Mouse (Mus musculus) hindlimb bud, embryonic 11.5 days (tissue): Measurements from ENCODE around the gene Erc1.
"Not testable (repeated sequence)": the region's sequence is repeated elsewhere in the genome, so short reads cannot be mapped to it uniquely, and the experiment has no call there.

Experiments
- DNase-seq: peaks from one replicate; pipeline ENCODE4 v3.0.0-alpha.2; 2012; ENCODE audit warnings: low read depth, low spot score; ENCODE audit errors: extremely low spot score

The Erc1 gene

DNA sequence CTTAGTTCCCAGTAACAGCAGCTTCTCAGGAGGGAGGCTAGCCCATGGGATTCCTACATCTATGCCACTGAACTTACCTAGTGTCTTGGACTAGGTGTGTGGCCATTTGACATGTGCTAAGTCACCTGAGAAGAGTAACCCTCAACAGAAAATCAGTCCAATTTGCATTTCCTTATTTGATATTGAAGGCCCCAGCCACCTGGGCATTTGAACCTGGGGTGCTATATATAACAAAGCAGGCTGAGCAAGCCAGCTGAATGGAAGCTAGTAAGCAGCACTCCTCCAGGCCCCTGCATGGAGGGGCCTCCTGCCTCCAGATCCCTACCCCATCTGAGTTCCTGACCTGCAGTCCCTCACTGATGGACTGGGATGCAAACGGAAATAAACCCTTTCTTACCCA is 135.5 kb downstream of the Erc1 start:
- no peak for DNase-seq

GRCm38 (mm10) chr6:119711649-119712305 is 136.2 kb downstream of the Erc1 start:
- DNase-seq = no peak

DNA sequence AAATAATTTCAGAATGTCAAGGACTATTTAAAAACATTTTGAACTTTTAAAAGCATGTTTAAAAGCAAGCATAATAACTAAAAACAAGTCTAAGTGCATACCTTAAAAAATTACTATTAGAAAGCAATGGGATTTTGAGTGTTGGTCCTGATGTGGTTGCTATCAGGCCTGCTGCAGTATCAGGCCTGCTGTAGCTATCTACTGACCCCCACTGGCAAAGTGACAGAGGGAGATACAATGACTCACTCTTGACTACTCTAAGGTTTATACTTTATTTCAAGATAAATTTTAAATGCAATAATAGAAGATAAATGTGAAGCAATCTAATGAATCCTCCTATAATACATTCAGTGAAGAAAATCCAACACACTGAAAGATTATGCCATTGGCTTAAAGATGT is 138.4 kb downstream of the Erc1 start:
- DNase-seq = no peak

GRCm38 (mm10) chr6:119707911-119708310 is 140.1 kb downstream of the Erc1 start:
- no peak for DNase-seq

DNA sequence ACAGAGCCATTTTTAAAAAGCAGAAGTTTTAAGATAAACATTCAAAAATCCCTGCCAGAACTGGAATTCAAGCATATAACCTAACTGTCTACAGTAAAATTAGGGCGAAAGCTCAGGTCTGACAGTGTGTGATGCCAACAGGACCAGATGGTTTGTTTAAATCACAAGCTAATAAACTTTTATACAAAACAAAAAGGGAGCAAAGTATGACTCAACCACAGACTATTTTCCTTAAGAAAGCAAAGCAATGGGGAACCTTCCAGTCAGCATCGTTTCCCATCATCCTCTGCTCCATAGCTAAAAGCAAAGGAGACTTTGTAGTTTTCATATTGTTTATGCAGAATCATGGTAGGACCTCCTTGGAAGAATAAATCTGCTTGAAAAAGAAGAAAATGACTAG is 143.1 kb downstream of the Erc1 start:
- DNase-seq = no peak

- DNase-seq = no peak
Measured at GRCm38 (mm10) chr6:119692754-119693153, 155.2 kb downstream of the Erc1 start.

- no peak for DNase-seq
Measured at GRCm38 (mm10) chr6:119686470-119686869, 161.5 kb downstream of the Erc1 start.

DNA sequence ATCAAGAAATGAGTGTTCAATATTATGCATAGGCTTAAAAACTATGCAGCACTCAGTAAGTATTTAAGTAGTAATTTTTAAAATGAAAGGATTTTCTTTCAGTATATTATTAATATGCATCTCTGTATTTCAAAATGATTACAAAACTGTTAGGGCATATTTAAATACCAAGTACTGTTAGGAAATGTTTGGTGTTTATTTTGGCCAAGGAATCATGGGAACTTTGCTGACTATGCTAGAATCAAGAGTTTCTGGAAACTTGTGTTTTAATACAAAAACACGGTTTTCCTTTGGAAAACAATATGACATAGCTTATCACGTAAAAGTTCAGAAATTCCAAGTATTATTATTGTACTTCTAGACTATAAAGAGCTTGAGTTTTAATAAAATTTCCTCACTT is 167.2 kb downstream of the Erc1 start:
- DNase-seq = no peak

- no peak for DNase-seq
Measured at GRCm38 (mm10) chr6:119674811-119675209, 173.2 kb downstream of the Erc1 start.

- no peak for DNase-seq
Measured at GRCm38 (mm10) chr6:119674201-119674810, 173.7 kb downstream of the Erc1 start.

DNA sequence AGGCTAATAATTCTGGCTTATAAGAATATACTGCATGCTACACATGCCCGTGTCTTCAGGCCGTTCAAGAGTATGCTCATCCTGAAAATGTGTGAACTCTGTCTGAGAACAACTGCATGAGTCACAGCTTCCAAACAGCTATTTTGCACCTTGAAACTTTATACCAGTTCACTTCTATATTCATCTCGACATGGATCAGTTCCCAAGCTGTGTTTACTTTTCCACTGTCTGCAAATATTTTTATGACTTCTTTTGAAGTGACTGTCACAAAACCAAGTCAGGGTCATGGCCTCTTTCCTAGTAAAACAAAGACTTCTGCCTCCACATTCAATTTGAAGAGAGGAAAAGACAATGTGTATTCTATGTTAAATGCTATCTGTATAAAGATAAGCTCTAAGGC is 178.2 kb downstream of the Erc1 start:
- no peak for DNase-seq

- no peak for DNase-seq
Measured at GRCm38 (mm10) chr6:119662936-119663335, 185.0 kb downstream of the Erc1 start.

DNA sequence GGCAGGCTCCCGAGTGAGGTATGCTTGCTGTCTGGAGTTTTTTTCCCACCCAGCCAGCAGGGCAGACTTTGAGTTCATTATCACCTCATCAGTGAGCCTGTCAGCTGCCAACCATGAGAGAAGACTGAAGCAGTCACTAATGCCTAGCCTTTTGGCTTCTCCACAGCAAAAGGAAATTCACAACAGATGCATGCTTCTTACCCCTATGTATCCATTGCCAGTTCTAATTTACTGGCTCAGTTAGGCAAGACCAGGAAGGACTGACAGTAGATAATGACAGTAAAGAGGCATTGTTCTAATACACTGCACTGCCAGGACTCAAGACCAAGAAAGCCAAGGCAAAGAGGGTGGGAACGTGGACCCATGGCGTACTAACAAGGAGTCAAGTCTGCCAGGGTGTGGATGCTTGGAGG is 186.9 kb downstream of the Erc1 start:
- DNase-seq = no peak

- no peak for DNase-seq
Measured at GRCm38 (mm10) chr6:119658441-119658840, 189.5 kb downstream of the Erc1 start.

GRCm38 (mm10) chr6:119657418-119658178 is 190.4 kb downstream of the Erc1 start:
- DNase-seq = no peak

GRCm38 (mm10) chr6:119654777-119655176 is 193.2 kb downstream of the Erc1 start:
- DNase-seq = not testable (repeated sequence)

- no peak for DNase-seq
Measured at GRCm38 (mm10) chr6:119643880-119644460, 204.0 kb downstream of the Erc1 start.

GRCm38 (mm10) chr6:119643178-119643728 is 204.7 kb downstream of the Erc1 start:
- DNase-seq = no peak

GRCm38 (mm10) chr6:119642718-119643117 is 205.2 kb downstream of the Erc1 start:
- DNase-seq = no peak

DNA sequence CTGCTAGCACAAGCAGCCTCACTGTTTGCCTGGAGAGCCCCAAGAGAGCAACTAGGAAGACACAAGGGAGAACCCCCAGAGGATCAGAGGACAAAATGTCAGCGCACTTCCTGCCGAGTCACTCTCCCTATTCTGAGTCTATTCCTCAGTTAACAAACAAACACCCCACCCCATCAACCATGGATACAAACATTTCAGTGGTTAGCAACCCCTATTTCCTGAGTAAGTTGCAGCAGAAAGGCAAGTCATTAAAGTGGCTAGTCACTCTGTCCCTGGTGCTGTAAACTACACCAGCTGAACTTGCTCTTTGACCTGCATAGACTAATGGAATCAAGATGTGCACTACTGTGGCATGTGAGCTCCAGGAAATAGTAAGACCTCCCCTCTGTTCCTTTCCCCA is 212.3 kb downstream of the Erc1 start:
- DNase-seq = peak; percentile 91

GRCm38 (mm10) chr6:119630622-119631021 is 217.3 kb downstream of the Erc1 start:
- no peak for DNase-seq
